Mouse (Mus musculus): ENCODE measurements at regions not wholly inside any gene's neighbourhood (a gene's known extent, or its start where the extent isn't known, plus 50 kb on each side); places are given as distances from the start of the nearest gene placed in this dataset.

GRCm38 (mm10) chr13:110882661-110883172, 372.1 kb upstream of the Actbl2 start:
- DNase-seq (ENCODE audit: low read depth in 1 of 2, low spot score in 2 of 2) = no peak

DNA sequence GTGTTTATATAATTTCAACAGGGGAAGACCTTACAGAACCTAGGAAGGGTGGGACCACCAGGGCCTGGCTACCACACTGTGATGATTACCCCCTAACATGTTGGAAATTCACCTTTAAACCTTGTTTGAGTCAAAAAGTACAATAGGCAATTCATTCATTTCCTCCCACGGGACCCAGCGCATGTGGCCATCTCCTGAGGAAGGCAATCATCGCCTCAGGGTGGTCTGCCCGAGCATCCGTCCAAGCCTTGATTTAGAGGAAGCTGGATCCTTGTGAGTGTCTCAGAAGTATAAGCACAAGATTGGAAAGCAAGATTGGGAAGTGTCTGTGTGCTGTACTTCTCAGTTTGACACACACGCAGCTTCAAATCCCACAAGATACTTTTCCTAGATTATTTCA, 360.9 kb upstream of the Actbl2 start:
- DNase-seq (ENCODE audit: low read depth in 1 of 2, low spot score in 2 of 2) = no peak

DNA sequence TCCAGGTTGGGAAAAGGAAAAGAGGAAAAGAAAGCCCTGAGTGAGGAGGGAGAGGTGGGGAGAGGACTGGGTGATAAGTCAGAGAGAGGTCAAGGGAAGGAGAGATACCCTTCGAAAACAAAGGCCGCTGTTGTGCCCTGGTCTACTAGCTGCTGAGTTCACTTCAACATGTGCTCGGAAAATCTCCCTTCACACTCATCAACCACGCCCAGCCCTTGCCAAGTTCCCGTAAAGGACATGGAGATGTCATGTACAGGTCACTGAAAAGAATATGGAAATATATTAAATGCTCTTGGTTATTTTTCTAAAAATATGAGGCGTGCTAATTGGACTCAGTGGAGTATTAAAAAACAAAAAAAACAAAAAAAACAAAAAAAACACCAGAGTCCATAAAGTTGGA, 359.5 kb upstream of the Actbl2 start:
- no peak for DNase-seq (ENCODE audit: low read depth in 1 of 2, low spot score in 2 of 2)

- DNase-seq (ENCODE audit: low read depth in 1 of 2, low spot score in 2 of 2) = peak; percentile 25 to 26
Observed at GRCm38 (mm10) chr13:110895900-110896299, 358.9 kb upstream of the Actbl2 start.

DNA sequence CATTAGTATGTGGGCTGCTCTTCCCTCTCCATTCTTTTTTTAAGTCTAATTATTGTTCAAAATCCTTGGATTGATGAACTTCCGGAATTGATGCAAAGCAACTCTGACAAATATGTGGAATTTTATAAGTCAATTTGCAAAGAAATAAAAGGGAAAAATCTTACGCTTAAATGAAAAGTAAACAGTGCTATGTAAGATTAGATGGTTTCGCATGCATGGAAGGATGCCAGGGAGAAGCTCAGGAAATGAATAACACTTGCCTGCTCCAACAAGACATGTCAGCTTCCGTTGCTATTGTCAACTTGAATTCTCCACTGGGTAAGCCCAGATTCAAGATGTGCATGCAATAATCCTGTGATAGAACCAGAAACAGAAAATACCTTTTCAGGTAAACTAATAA, 357.2 kb upstream of the Actbl2 start:
- no peak for DNase-seq (ENCODE audit: low read depth in 1 of 2, low spot score in 2 of 2)

DNA sequence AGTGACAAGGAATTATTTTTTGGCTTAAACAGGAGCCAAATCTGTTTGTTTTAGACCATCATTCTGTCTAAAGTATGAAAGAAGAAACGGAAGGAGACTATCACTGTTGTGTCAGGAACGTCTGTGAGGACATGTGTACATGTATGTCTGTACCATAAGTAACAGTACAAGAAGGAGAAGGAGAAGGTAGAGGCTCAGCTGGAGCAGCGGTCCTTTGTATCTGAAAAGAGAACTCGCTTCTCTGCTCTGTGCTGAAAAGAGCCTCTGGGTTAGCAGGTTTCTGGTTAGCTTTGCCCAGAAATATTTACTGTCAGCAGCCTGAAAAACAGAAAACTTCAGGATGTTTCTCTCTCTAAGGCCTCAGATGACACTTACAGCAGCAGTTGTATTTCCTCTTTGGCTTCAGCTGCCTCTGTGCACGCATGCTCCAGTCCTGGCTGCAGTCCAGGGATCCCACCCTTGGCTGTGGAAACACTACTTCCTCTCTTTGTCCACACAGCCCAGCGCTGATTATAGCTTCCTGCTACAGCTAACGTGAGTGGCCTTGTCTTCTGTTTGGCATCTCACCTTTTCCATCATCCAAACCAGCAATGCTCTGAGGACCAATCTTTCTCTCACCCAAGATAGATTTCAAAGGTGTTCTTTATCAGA, 351.7 kb upstream of the Actbl2 start:
- DNase-seq (ENCODE audit: low read depth in 1 of 2, low spot score in 2 of 2) = peak; percentile 68 to 85

GRCm38 (mm10) chr13:110907319-110907955, 347.4 kb upstream of the Actbl2 start:
- no peak for DNase-seq (ENCODE audit: low read depth in 1 of 2, low spot score in 2 of 2)

DNA sequence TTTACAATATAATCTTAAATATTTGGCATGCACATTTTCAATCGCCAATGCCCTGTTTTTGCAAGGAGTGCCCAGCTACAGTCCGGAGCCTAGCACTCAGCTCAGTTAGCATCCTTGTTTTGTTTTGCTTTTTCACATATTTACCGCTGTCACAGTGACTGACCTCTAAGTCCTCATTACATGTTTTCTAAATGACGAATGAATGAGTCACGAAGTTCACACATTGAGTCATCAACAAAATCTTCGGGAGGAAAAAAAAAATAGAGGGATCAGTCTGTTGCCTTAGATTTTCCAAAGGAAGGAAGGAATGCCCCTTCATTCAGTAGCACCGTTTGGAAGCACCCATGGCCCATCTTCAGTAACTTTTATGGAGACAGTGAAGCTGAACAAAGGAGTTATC, 342.9 kb upstream of the Actbl2 start:
- no peak for DNase-seq (ENCODE audit: low read depth in 1 of 2, low spot score in 2 of 2)

DNA sequence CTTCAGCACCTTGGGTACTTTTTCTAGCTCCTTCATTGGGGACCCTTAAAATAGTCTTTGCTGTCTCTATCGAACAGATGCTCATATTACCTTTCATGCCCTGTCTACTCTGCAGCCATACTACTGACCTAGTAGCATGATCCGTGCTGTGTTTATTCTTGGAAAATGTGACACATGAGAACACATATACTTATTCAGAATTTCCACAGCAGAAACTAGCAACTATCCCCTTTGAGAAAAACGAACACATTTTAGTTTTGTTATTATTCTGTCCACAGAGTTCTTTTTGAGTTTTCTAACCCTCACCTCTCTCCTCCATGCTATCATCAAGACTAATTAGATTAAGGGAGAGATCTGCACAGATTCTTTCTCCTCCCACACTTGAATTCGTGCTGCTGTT, 341.6 kb upstream of the Actbl2 start:
- no peak for DNase-seq (ENCODE audit: low read depth in 1 of 2, low spot score in 2 of 2)

DNA sequence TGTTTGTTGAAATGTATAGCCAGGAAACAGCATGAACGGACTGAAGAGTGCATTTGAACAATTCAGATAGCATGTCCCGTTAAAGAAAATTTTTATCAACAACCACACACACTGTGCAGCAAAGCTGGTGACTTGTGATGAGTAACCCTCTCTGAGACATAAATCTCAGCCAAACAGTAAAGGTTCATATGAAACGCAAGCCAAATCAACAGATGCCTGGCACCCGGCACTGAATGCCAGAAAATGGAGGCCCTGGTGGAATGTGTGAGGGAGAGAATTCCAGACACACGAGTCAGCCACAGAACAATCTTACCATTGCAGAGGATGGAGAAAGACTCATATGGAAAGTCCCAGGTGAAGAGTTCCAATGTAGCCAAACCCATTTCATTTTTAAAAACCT, 341.1 kb upstream of the Actbl2 start:
- no peak for DNase-seq (ENCODE audit: low read depth in 1 of 2, low spot score in 2 of 2)

- DNase-seq (ENCODE audit: low read depth in 1 of 2, low spot score in 2 of 2) = no peak
Observed at GRCm38 (mm10) chr13:110915161-110915560, 339.7 kb upstream of the Actbl2 start.

- no peak for DNase-seq (ENCODE audit: low read depth in 1 of 2, low spot score in 2 of 2)
Observed at GRCm38 (mm10) chr13:110923936-110924335, 330.9 kb upstream of the Actbl2 start.

DNA sequence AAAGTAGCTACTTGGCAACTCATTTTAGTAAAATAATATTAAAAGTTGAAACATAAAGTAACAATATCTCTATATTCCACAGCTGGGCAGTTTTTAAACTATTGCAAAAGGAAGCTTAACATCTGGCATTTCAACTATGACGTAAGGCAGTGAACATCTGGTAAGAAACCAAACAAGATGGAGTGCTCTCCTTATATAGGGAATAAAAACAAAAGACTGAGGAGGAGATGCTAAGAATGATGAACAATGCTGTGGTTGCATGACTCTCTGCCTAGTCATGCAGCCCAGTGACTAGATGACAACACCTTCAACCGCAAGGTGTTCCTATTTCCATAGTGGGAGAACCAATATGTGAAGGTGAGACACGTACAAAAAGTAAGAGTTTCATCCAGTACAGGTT, 329.9 kb upstream of the Actbl2 start:
- no peak for DNase-seq (ENCODE audit: low read depth in 1 of 2, low spot score in 2 of 2)

DNA sequence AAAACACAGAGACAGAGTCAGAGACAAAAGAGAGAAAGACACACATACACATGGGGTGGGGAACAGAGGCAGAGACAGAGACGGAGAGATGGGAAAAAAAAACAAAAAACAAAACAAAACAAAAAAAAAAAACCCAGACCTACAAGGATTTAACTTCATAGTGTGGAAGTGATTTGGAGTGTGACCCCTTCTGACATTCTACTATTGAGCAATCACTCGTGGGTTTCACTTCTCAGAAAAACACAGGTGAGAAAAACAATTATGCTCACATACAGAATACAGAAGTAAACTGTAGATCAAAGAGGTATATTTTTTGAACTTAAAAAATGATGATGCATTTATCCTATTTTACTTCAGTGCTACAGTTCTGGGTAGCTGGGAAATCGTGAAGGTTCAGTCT, 326.7 kb upstream of the Actbl2 start:
- no peak for DNase-seq (ENCODE audit: low read depth in 1 of 2, low spot score in 2 of 2)

DNA sequence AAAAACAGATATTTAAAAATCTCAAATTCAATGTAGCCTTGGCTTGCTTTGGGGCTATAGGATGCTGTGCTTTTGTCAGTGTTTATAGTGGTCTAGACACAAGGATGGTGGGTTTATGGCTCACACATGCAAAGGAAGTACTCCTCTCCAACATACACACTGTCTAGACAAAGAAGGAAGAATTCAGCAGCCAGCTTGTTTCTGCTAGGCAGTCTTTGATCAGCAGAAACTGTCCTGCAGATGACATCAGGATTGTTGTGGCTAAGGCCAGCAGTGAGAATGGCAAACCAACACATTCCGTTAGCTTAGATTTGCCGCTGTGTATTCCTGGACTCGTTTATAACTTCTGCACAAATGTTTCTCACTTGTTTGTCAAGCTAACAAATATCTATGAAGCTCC, 325.9 kb upstream of the Actbl2 start:
- DNase-seq (ENCODE audit: low read depth in 1 of 2, low spot score in 2 of 2) = no peak

DNA sequence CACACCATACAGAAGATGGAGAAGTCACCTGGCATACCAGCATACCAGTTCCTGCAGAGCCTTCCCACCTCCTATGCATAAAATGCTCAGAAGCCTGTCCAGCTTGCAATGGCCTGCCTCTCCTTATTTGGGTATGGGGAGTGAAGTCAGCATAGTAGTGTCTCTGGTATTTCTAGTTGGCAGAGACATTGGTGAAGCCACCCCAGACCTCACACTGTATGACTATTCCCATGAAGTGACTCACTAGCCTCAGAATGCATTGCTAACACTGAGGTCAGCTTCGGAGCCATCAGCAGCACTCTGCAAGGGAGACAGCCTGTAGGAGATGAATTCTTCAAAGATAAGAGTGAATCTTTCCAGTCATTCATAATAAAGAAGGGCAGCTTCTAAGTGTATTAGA, 325.2 kb upstream of the Actbl2 start:
- DNase-seq (ENCODE audit: low read depth in 1 of 2, low spot score in 2 of 2) = no peak

GRCm38 (mm10) chr13:110941587-110941986, 313.2 kb upstream of the Actbl2 start:
- DNase-seq (ENCODE audit: low read depth in 1 of 2, low spot score in 2 of 2) = no peak

GRCm38 (mm10) chr13:110942986-110943644, 311.7 kb upstream of the Actbl2 start:
- no peak for DNase-seq (ENCODE audit: low read depth in 1 of 2, low spot score in 2 of 2)

- no peak for DNase-seq (ENCODE audit: low read depth in 1 of 2, low spot score in 2 of 2)
Observed at GRCm38 (mm10) chr13:110944061-110944460, 310.8 kb upstream of the Actbl2 start.

DNA sequence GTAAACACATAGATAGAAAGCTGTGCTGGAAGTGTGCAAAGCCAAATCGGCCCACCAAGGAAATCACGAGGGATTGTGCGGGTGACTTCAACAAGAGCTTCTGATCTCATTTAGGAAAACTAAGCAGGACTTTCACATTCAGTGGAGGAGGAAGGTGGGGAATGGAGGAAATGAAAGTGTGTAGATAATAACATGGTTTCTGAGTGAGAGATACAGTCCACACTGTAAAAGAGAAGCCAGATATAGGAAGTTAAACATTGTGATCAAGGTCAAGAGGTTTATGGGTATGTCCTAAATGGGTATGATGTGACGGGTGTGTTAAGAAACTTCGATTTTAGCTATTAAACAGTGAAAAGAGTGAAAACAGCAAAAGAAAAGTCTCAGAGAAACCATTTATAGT, 310.1 kb upstream of the Actbl2 start:
- DNase-seq (ENCODE audit: low read depth in 1 of 2, low spot score in 2 of 2) = peak in 1 of 2 experiments; percentile 6

DNA sequence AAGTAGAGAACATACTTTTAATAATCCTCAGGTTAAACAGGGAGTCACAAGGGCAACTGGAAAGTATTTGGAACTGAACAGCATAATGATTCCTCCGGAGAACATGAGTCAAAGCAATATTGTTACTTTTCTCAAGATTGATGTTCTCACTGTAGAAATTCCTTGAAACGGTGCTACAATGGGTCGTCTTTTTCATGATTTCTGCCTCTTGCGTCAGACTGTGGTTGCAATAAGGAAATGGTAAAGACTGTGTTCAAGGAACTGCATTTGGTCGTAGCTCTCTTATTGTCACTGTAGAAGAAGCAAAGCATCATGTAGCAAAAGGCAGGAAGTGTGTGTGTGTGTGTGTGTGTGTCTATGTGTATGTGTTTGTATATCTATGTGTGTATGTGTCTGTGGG, 294.6 kb upstream of the Actbl2 start:
- no peak for DNase-seq (ENCODE audit: low read depth in 1 of 2, low spot score in 2 of 2)

- no peak for DNase-seq (ENCODE audit: low read depth in 1 of 2, low spot score in 2 of 2)
Observed at GRCm38 (mm10) chr13:110967109-110967508, 287.7 kb upstream of the Actbl2 start.
